Mouse (Mus musculus) hindbrain, embryonic 14.5 days (tissue): ENCODE measurements around the gene Nup50. TPM values are rescaled to one million over a fixed set of nuclear protein-coding genes. Genes with fewer than 3 reads are reported as not detected.
"Not testable (repeated sequence)": the region's sequence is repeated elsewhere in the genome, so short reads cannot be mapped to it uniquely, and the experiment has no call there.

Experiments used
- ATAC-seq: fragments of 200-750 bp; cut with Nextera tagmentation; 2 replicates; pipeline ENCODE4 v1.8.0; 2017; ENCODE audit warnings: moderate number of reproducible peaks, mild to moderate bottlenecking, moderate TSS enrichment, moderate library complexity; ENCODE audit not compliant: low FRiP score
- DNase-seq: peaks from one replicate; pipeline ENCODE4 v3.0.0-alpha.2; 2015; ENCODE audit warnings: low spot score
- H3K27ac ChIP-seq: fragments of 300-500 bp; sonication (generic); 2 replicates; pipeline ENCODE4 v1.5.1; 2014; ENCODE audit warnings: mild to moderate bottlenecking, moderate library complexity
- H3K27me3 ChIP-seq: fragments of 300-500 bp; sonication (generic); 2 replicates; pipeline ENCODE4 v1.6.1; 2014; ENCODE audit warnings: mild to moderate bottlenecking, low read length, mixed read lengths; ENCODE audit not compliant: control insufficient read depth, insufficient read depth
- H3K36me3 ChIP-seq: fragments of 300-500 bp; sonication (generic); replicated peaks from 2 replicates; pipeline ENCODE4 v1.6.1; 2014; ENCODE audit not compliant: control insufficient read depth, insufficient read depth
- H3K4me1 ChIP-seq: fragments of 300-500 bp; sonication (generic); replicated peaks from 2 replicates; pipeline ENCODE4 v1.6.1; 2014; ENCODE audit warnings: antibody characterized with exemption, low read length, mixed read lengths; ENCODE audit not compliant: control insufficient read depth, insufficient read depth
- H3K4me2 ChIP-seq: fragments of 300-500 bp; sonication (generic); replicated peaks from 2 replicates; pipeline ENCODE4 v1.6.1; 2014; ENCODE audit warnings: mild to moderate bottlenecking, moderate library complexity
- H3K4me3 ChIP-seq: fragments of 300-500 bp; sonication (generic); replicated peaks from 2 replicates; pipeline ENCODE4 v1.5.1; 2014; ENCODE audit warnings: mild to moderate bottlenecking, low read length
- H3K9ac ChIP-seq: fragments of 300-500 bp; sonication (generic); 2 replicates; pipeline ENCODE4 v1.6.1; 2014
- H3K9me3 ChIP-seq: fragments of 300-500 bp; sonication (generic); 2 replicates; pipeline ENCODE4 v1.6.1; 2016; ENCODE audit warnings: low read length; ENCODE audit not compliant: control insufficient read depth
- WGBS: fragments of 180-500 bp; shearing (Covaris S2); extraction: QIAGEN DNeasy Blood & Tissue Kit; methylation state at CpG from one replicate; pipeline ENCODE4 v1.1.7; 2014; 5-methylcytosine and 5-hydroxymethylcytosine counted together
- polyA plus RNA-seq: library from polyadenylated mRNA; unstranded; fragments of >200 nt; fragmentation: Nextera tagmentation; extraction: Ambion mirVana; gene quantifications from 2 replicates; pipeline ENCODE4 v1.2.1, GENCODE M21; 2014

Nup50 gene
- polyA plus RNA-seq = 24.2 and 25.3 TPM in 2 replicates

GRCm38 (mm10) chr15:84922884-84923507 is at the start of gene Nup50:
Nup50 (plus strand) TSS chr15:84923411.
- under 1% methylated on average over 60 of the region's 60 CpGs for WGBS
- peak within 1 kb of the TSS; percentile 94 for H3K9ac ChIP-seq
- peak; percentile 100 for DNase-seq

DNA sequence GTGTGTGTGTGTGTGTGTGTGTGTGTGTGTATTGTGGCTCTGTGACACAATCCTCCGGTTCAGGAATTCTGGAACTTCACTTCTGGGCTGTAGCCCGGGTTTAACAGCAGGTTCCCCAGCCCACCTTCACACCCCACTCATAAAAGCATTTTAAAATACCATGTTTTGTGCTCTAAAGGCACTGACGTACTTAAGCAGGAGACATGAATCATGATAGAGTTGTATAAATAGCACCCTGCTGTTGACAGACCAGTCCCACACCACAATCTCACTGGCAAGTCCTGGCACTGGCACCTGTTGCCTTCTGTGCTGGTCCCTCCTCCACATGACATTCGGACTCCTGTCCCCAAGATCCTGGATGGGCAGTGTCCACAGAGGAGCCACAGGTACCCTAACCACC is 49.3 kb upstream of the Nup50 start:
- no peak for ATAC-seq
- no peaks in the 10 kb centered on the region for H3K27me3 ChIP-seq
- no peak overlapping the region for H3K4me3 ChIP-seq
- no peak for DNase-seq
- WGBS = 84% methylated on average over 4 of the region's 4 CpGs
- no peak overlapping the region for H3K9ac ChIP-seq
- H3K27ac ChIP-seq = no peak overlapping the region
- no peaks in the 10 kb centered on the region for H3K36me3 ChIP-seq
- H3K4me2 ChIP-seq = no peak overlapping the region
- H3K9me3 ChIP-seq = no peaks in the 10 kb centered on the region
- no peaks in the 10 kb centered on the region for H3K4me1 ChIP-seq

More at GRCm38 (mm10) chr15:84922884-84923507, at the start of gene Nup50:
- peaks cover 9% of the 10 kb centered on the region for H3K36me3 ChIP-seq
- H3K27me3 ChIP-seq = no peaks in the 10 kb centered on the region
- peak within 1 kb of the TSS; percentile 96 for H3K27ac ChIP-seq
- no peaks in the 10 kb centered on the region for H3K9me3 ChIP-seq
- peak within 1 kb of the TSS; percentile 99 for H3K4me3 ChIP-seq
- H3K4me1 ChIP-seq = peaks cover 24% of the 10 kb centered on the region
- H3K4me2 ChIP-seq = peak within 1 kb of the TSS; percentile 97
- peak; percentile 90 for ATAC-seq

DNA sequence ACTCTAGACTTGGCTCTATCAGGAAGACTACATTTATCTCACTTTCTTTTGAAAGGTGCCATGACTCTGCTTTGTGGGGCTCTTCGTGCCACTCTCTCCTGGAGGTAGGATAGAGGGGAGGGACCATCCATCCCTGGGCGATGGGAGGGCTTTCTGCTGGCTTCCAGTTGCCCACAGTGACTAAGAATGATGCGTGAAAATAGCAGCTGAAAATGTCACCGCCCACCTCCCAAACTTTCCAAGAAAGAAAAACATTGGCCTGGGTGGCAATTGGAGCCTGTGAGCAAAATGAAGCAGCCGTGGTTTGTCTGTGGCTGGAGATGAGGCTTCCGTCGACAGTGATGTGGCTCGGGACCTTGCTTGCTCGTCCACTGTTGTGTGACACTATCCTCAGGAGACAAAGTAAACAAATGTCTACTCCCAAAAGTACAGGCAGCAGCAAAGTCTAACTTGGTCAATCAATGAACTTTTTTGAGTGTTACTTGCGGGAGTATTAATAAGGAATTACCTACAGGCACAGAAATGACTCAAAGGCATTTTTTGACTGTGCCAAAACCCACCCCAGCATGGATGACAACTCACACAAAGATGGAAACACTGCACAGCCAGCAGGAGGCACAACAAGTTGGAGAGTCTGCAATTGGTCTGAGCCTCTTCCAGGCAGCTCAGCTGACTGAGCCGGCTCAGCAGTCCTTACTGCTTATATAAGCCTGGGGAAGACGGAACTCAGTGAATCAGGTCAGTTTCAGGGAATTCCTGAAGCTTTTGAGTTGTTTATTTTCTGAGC is 46.0 kb upstream of the Nup50 start:
- H3K9ac ChIP-seq = no peak overlapping the region
- no peak overlapping the region for H3K27ac ChIP-seq
- DNase-seq (no peak), ATAC-seq (no peak)
- H3K4me3 ChIP-seq = no peak overlapping the region
- H3K9me3 ChIP-seq = no peaks in the 10 kb centered on the region
- no peak overlapping the region for H3K4me2 ChIP-seq
- H3K27me3 ChIP-seq = no peaks in the 10 kb centered on the region
- no peaks in the 10 kb centered on the region for H3K36me3 ChIP-seq
- WGBS = 84% methylated on average over 12 of the region's 12 CpGs
- H3K4me1 ChIP-seq = no peaks in the 10 kb centered on the region

GRCm38 (mm10) chr15:84888066-84888465 is 35.1 kb upstream of the Nup50 start:
- no peaks in the 10 kb centered on the region for H3K27me3 ChIP-seq
- H3K4me2 ChIP-seq = no peak overlapping the region
- H3K36me3 ChIP-seq = no peaks in the 10 kb centered on the region
- no peak overlapping the region for H3K4me3 ChIP-seq
- H3K4me1 ChIP-seq = peaks cover 10% of the 10 kb centered on the region
- no peaks in the 10 kb centered on the region for H3K9me3 ChIP-seq
- DNase-seq (no peak), ATAC-seq (no peak)
- H3K27ac ChIP-seq = no peak overlapping the region
- 53% methylated on average over 12 of the region's 12 CpGs for WGBS
- no peak overlapping the region for H3K9ac ChIP-seq

DNA sequence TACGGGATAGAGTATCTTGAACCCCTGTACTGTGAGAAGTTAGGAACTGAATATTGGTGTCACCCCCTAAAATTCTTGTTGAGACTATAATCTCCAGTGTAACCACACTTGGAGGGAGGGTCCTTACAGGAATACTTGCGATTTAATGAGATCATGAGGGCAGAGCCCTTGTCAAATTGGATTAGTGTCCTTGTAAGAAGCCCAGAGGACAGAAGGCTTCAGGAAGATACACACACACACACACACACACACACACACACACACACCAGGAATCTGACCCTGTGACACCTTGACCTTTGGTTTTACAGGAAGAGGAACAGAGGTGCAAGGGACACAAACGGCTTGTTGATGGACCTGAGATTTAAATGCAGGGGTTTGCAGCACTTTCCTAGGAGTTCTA is 32.0 kb upstream of the Nup50 start:
- H3K36me3 ChIP-seq = no peaks in the 10 kb centered on the region
- H3K9ac ChIP-seq = no peak overlapping the region
- DNase-seq (no peak), ATAC-seq (no peak)
- 0 out of 2 replicates have a peak, but pooled peaks cover 2% of the 10 kb centered on the region for H3K9me3 ChIP-seq
- no peak overlapping the region for H3K27ac ChIP-seq
- H3K4me2 ChIP-seq = no peak overlapping the region
- H3K4me3 ChIP-seq = no peak overlapping the region
- H3K27me3 ChIP-seq = no peaks in the 10 kb centered on the region
- H3K4me1 ChIP-seq = peaks cover 10% of the 10 kb centered on the region
- WGBS = 49% methylated on average over 3 of the region's 3 CpGs

DNA sequence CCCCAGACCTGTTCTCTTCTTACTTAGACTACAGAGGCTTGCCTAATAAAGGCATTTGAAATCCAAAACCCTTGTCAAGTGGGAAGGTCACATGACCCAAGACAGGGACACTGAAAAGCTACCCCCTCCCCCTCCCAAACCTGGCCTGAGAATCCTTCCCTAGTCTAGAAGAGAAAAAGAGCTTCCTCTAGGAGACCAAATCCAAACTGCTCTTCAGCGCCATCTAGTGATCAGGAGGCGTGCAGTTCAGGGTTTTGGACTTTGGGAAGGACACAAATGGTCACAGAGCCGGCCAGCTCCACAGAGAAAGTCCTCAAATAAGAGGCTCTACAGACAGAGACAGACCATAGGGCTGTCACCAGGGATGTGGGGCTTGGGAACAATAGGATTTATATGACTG is 31.6 kb upstream of the Nup50 start:
- WGBS = 8% methylated on average over 3 of the region's 3 CpGs

GRCm38 (mm10) chr15:84896216-84896615 is 27.0 kb upstream of the Nup50 start:
- 81% methylated on average over 10 of the region's 10 CpGs for WGBS
- not testable (repeated sequence) for H3K4me3 ChIP-seq, H3K36me3 ChIP-seq, DNase-seq, H3K4me2 ChIP-seq, H3K9ac ChIP-seq, H3K27ac ChIP-seq, H3K9me3 ChIP-seq, ATAC-seq, H3K27me3 ChIP-seq
- peaks cover 14% of the 10 kb centered on the region for H3K4me1 ChIP-seq

More for the DNA sequence above, 31.6 kb upstream of the Nup50 start:
- Histone ChIP-seq H3K27ac (no peak overlapping the region), H3K27me3 (no peaks in the 10 kb centered on the region), H3K4me2 (no peak overlapping the region), H3K4me3 (no peak overlapping the region), H3K4me1 (peaks cover 10% of the 10 kb centered on the region), H3K9ac (no peak overlapping the region), H3K9me3 (0 out of 2 replicates have a peak, but pooled peaks cover 2% of the 10 kb centered on the region), H3K36me3 (no peaks in the 10 kb centered on the region)
- DNase-seq (peak; percentile 91), ATAC-seq (no peak)

DNA sequence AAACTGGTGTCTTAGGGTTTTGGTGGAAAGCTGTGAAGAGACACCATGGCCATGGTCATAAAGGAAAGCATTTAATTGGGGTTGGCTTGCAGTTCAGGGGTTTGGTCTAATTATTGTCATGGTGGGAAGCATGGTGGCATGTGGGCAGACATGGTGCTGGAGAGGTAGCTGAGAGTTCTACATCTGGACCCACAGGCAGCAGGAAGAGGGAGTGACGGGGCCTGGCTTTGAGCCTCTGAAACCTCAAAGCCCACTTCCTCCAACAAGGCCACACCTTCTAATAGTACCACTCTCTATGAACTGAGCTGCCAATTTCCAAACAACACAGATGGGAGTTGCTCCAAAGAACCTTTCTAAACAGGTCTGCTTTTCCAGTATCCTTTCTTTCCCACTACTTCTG is 26.5 kb upstream of the Nup50 start:
- DNase-seq (no peak), ATAC-seq (no peak)
- Histone ChIP-seq H3K27ac (no peak overlapping the region), H3K9ac (no peak overlapping the region), H3K36me3 (no peaks in the 10 kb centered on the region), H3K4me3 (no peak overlapping the region), H3K4me1 (peaks cover 14% of the 10 kb centered on the region), H3K27me3 (no peaks in the 10 kb centered on the region), H3K4me2 (no peak overlapping the region), H3K9me3 (0 out of 2 replicates have a peak, but pooled peaks cover 2% of the 10 kb centered on the region)
- WGBS = 84% methylated on average over 1 of the region's 1 CpGs

GRCm38 (mm10) chr15:84898077-84898476 is 25.1 kb upstream of the Nup50 start:
- Histone ChIP-seq H3K9me3 (0 out of 2 replicates have a peak, but pooled peaks cover 2% of the 10 kb centered on the region), H3K36me3 (no peaks in the 10 kb centered on the region), H3K9ac (no peak overlapping the region), H3K27ac (peak overlapping the region; percentile 64), H3K4me1 (peaks cover 17% of the 10 kb centered on the region), H3K4me2 (peak overlapping the region; percentile 33), H3K27me3 (no peaks in the 10 kb centered on the region), H3K4me3 (no peak overlapping the region)
- 31% methylated on average over 7 of the region's 7 CpGs for WGBS
- DNase-seq (peak; percentile 59), ATAC-seq (peak; percentile 59; the same call in 1 of the 2 replicates)
